Mouse (Mus musculus) thymus, postnatal 25 days (tissue): ENCODE results near the gene Cerkl.

Experiments
- DNase-seq: peaks from one replicate; pipeline ENCODE4 v3.0.0; 2022

The Cerkl gene

GRCm38 (mm10) chr2:79309454-79310118 lies 147.0 kb downstream of the Cerkl start:
- DNase-seq = no peak

- DNase-seq = no peak
Observed at GRCm38 (mm10) chr2:79307549-79307948, 149.0 kb downstream of the Cerkl start.

GRCm38 (mm10) chr2:79302398-79302797 lies 154.2 kb downstream of the Cerkl start:
- no peak for DNase-seq

GRCm38 (mm10) chr2:79292431-79292830 lies 164.2 kb downstream of the Cerkl start:
- DNase-seq = no peak

- DNase-seq = no peak
Observed at GRCm38 (mm10) chr2:79291922-79292321, 164.7 kb downstream of the Cerkl start.

GRCm38 (mm10) chr2:79290149-79290548 lies 166.4 kb downstream of the Cerkl start:
- DNase-seq = no peak

- no peak for DNase-seq
Observed at GRCm38 (mm10) chr2:79284206-79284605, 172.4 kb downstream of the Cerkl start.
